Mouse (Mus musculus) liver, embryonic 13.5 days (tissue): ENCODE measurements at regions not wholly inside any gene's neighbourhood (a gene's known extent, or its start where the extent isn't known, plus 50 kb on each side); places are given as distances from the start of the nearest gene placed in this dataset.

Experiments
- ATAC-seq: fragments of 200-750 bp; cut with Nextera tagmentation; 2 replicates; pipeline ENCODE4 v1.8.0; 2017; ENCODE audit warnings: low read depth, mild to moderate bottlenecking, moderate number of reproducible peaks, moderate library complexity
- DNase-seq: peaks from one replicate; pipeline ENCODE4 v3.0.0; 2022
- H3K27ac ChIP-seq: fragments of 300-500 bp; sonication (generic); 2 replicates; pipeline ENCODE4 v1.5.1; 2015; ENCODE audit warnings: moderate library complexity, mild to moderate bottlenecking, inconsistent platforms
- H3K27me3 ChIP-seq: fragments of 300-500 bp; sonication (generic); 2 replicates; pipeline ENCODE4 v1.6.1; 2015; ENCODE audit warnings: mild to moderate bottlenecking, inconsistent platforms
- H3K36me3 ChIP-seq: fragments of 300-500 bp; sonication (generic); 2 replicates; pipeline ENCODE4 v1.6.1; 2015; ENCODE audit warnings: mild to moderate bottlenecking, inconsistent platforms
- H3K4me1 ChIP-seq: fragments of 300-500 bp; sonication (generic); replicated peaks from 2 replicates; pipeline ENCODE4 v1.6.1; 2015; ENCODE audit warnings: inconsistent platforms
- H3K4me2 ChIP-seq: fragments of 300-500 bp; sonication (generic); 2 replicates; pipeline ENCODE4 v1.6.1; 2015; ENCODE audit warnings: inconsistent platforms, mild to moderate bottlenecking, moderate library complexity
- H3K4me3 ChIP-seq: fragments of 300-500 bp; sonication (generic); replicated peaks from 2 replicates; pipeline ENCODE4 v1.5.1; 2015; ENCODE audit warnings: mild to moderate bottlenecking, inconsistent platforms
- H3K9ac ChIP-seq: fragments of 300-500 bp; sonication (generic); 2 replicates; pipeline ENCODE4 v1.6.1; 2015; ENCODE audit warnings: mild to moderate bottlenecking, inconsistent platforms
- H3K9me3 ChIP-seq: fragments of 300-500 bp; sonication (generic); replicated peaks from 2 replicates; pipeline ENCODE4 v1.6.1; 2016; ENCODE audit warnings: inconsistent platforms
- WGBS: fragments of 180-500 bp; shearing (Covaris S2); methylation state at CpG from one replicate; pipeline ENCODE4 v1.1.7; 2015; ENCODE audit not compliant: insufficient replicate concordance; 5-methylcytosine and 5-hydroxymethylcytosine counted together

DNA sequence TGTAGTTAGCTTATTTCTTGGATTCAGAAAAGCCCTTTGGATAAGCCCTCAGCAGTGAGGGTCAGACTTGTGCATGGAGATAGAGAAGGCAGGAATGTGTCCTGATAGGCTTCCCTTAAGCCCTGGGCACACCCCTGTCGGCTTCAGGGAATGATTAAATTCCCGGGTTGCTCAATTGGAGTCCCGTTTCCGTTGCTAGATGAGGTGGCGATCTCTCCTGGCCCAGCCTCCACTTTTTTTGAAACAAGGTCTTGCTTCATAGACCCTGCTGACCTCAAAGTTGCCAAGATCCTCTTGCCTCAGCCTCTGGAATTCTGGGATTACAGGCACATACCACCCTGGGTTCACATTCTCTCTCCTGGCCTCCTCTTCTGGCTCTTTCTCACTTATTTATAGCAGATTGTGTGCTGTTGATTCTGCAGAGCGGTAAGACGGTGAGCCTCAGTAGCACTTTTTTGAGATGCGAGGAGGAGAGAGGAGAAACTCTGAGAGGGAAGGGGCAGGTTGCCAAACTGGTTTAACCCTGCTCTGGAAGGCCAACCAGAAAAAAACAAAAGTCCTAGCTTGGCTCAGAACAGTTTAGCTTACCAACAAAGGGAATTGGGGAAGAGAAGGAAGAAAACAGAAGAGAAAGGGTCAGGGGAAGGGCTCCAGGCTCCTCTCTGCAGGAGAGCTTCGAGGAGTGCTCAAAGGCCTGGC is 73.9 kb downstream of the Zfp281 start:
- peak overlapping the region; percentile 48 for H3K27ac ChIP-seq
- H3K9ac ChIP-seq, result no peak overlapping the region
- no peak overlapping the region for H3K4me2 ChIP-seq
- no peak overlapping the region for H3K4me3 ChIP-seq
- DNase-seq, result no peak
- no peaks in the 10 kb centered on the region for H3K36me3 ChIP-seq
- peak; percentile 48 for ATAC-seq
- WGBS, result 47% methylated on average over 9 of the region's 9 CpGs
- no peaks in the 10 kb centered on the region for H3K27me3 ChIP-seq
- H3K4me1 ChIP-seq, result peaks cover 24% of the 10 kb centered on the region
- no peaks in the 10 kb centered on the region for H3K9me3 ChIP-seq

DNA sequence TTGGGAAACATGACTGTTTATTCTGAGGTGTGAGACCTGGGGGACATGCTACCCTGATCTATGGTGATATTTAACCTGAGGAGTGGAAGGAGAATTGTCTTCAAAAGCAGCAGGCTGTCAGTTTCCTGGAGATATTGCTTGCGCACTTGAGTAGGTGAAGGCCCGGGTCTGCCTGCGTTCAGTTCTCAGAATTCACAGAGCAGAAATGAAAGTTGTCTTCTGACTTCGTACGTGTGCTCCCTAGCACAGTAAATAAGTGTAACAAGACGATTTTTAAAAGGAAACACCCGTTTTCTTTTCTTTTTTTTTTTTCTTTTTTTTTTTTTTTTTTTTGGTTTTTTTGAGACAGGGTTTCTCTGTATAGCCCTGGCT is 74.4 kb downstream of the Zfp281 start:
- ATAC-seq, result no peak
- Histone ChIP-seq H3K4me1 (peaks cover 22% of the 10 kb centered on the region), H3K4me3 (no peak overlapping the region), H3K27ac (peak overlapping the region; percentile 48), H3K36me3 (no peaks in the 10 kb centered on the region), H3K4me2 (no peak overlapping the region), H3K9me3 (no peaks in the 10 kb centered on the region), H3K9ac (no peak overlapping the region), H3K27me3 (no peaks in the 10 kb centered on the region)
- WGBS, result 40% methylated on average over 7 of the region's 7 CpGs
- no peak for DNase-seq

DNA sequence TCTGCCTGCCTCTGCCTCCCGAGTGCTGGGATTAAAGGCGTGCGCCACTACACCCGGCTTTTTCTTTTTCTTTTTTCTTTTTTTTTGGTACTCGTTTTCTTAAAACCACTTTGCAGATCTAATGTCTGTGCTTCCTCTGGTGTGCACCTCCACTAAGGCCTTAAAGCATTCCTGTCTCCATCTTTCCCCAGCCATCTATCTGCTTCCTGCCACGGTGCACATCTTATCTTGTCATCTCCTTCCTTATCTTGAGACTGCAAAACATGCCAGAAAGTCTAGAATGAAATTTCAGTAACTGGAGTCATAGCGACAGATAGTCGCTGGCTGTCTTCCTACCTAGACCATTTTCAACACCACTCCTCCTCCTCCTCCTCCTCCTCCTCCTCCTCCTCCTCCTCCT is 74.9 kb downstream of the Zfp281 start:
- no peak overlapping the region for H3K27ac ChIP-seq
- H3K36me3 ChIP-seq, result no peaks in the 10 kb centered on the region
- H3K4me3 ChIP-seq, result no peak overlapping the region
- no peak overlapping the region for H3K9ac ChIP-seq
- H3K9me3 ChIP-seq, result no peaks in the 10 kb centered on the region
- H3K4me2 ChIP-seq, result no peak overlapping the region
- no peak for ATAC-seq
- WGBS, result 55% methylated on average over 8 of the region's 8 CpGs
- H3K4me1 ChIP-seq, result peaks cover 22% of the 10 kb centered on the region
- no peaks in the 10 kb centered on the region for H3K27me3 ChIP-seq
- no peak for DNase-seq

DNA sequence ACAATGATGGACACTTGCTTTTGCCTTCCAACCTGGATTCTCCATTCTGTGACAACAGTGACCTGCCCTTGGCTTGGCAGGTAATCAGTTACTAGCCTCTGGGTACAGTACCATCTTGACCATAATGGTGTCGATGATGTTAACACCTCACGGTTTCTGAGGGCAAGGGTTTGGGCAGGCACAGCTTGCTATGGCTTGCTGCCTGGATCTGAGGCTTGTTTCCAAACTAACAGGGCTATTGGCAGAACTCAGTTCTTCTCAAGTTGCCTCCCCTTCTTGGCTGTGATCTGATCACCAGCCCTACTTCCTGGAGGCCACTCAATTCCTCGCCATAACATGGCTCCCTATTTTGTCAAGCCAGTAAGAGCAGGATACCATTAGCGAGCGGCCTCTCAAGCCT is 79.4 kb downstream of the Zfp281 start:
- no peak overlapping the region for H3K9ac ChIP-seq
- no peaks in the 10 kb centered on the region for H3K36me3 ChIP-seq
- no peak overlapping the region for H3K4me2 ChIP-seq
- H3K4me3 ChIP-seq, result no peak overlapping the region
- no peaks in the 10 kb centered on the region for H3K9me3 ChIP-seq
- H3K27me3 ChIP-seq, result no peaks in the 10 kb centered on the region
- no peak overlapping the region for H3K27ac ChIP-seq
- DNase-seq, result no peak
- 72% methylated on average over 5 of the region's 5 CpGs for WGBS
- H3K4me1 ChIP-seq, result peaks cover 3% of the 10 kb centered on the region
- ATAC-seq, result no peak

DNA sequence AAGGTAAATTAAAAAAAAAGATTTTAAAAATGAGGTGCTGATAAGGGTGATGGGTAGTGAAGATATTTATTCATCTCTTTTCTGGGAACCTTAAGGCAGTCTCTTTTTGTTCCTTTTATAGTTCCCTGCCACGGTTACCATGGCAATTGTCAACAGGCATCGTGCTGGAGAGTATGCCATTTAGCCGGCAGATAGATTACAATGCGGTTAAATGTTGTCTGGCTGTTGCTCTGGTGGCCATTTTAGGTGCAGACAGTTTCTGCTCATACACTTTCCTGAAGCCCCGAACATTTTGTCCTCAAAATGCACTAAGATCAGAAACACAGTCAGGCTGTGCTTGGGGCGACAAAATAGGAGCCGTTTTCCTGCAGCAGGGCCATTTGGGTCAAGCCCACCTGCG is 81.8 kb downstream of the Zfp281 start:
- H3K4me2 ChIP-seq, result no peak overlapping the region
- 0 out of 2 replicates have a peak, but pooled peaks cover 3% of the 10 kb centered on the region for H3K4me1 ChIP-seq
- no peaks in the 10 kb centered on the region for H3K9me3 ChIP-seq
- no peaks in the 10 kb centered on the region for H3K36me3 ChIP-seq
- no peak overlapping the region for H3K4me3 ChIP-seq
- no peak overlapping the region for H3K27ac ChIP-seq
- 68% methylated on average over 8 of the region's 8 CpGs for WGBS
- DNase-seq, result no peak
- no peak overlapping the region for H3K9ac ChIP-seq
- H3K27me3 ChIP-seq, result no peaks in the 10 kb centered on the region
- ATAC-seq, result no peak

DNA sequence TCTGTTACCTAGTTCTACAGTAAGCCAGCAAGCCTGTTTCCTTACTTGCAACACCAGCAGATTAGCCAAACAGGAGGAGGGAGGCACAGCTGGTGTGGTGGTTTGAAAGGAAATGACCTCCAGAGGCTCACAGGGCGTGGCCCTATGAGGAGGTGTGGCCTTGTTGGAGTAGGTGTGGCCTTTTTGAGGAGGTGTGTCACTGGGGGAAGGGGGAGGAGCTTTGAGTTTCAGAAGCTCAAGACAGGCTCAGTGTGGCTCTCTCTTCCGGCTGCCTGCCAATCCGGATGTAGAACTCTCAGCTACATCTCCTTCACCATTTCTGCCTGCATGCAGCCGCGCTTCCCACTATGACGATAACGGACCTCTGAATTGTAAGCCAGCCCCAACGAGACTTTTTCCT is 82.7 kb downstream of the Zfp281 start:
- DNase-seq (peak; percentile 23), ATAC-seq (peak; percentile 51; the same call in 1 of the 2 replicates)
- no peak overlapping the region for H3K4me2 ChIP-seq
- no peak overlapping the region for H3K27ac ChIP-seq
- H3K9me3 ChIP-seq, result no peaks in the 10 kb centered on the region
- no peaks in the 10 kb centered on the region for H3K27me3 ChIP-seq
- H3K4me1 ChIP-seq, result 0 out of 2 replicates have a peak, but pooled peaks cover 3% of the 10 kb centered on the region
- H3K36me3 ChIP-seq, result no peaks in the 10 kb centered on the region
- WGBS, result 69% methylated on average over 8 of the region's 8 CpGs
- no peak overlapping the region for H3K4me3 ChIP-seq
- no peak overlapping the region for H3K9ac ChIP-seq

DNA sequence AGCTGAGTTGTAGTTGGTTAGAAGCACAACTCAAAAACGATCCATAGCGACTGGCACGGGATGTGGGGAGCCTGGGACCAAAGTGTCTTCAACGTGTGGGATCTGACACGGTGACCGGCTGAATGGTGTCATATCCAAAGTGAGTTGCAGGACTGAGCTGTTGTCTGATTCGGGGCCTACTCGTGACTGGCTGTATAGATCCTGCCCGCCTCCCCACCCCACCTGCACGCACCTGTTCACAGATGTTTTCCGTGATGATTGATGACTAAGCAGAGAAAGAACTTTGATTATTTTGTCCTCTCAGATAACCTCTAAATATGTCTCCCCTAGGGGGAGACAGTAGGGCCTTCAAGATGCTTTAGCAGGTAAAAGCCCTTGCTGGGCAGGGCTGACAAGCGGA is 83.2 kb downstream of the Zfp281 start:
- Histone ChIP-seq H3K27ac (no peak overlapping the region), H3K4me3 (no peak overlapping the region), H3K9ac (no peak overlapping the region), H3K4me2 (no peak overlapping the region), H3K4me1 (0 out of 2 replicates have a peak, but pooled peaks cover 3% of the 10 kb centered on the region), H3K36me3 (no peaks in the 10 kb centered on the region), H3K27me3 (no peaks in the 10 kb centered on the region), H3K9me3 (no peaks in the 10 kb centered on the region)
- ATAC-seq, result no peak
- 87% methylated on average over 12 of the region's 12 CpGs for WGBS
- no peak for DNase-seq

DNA sequence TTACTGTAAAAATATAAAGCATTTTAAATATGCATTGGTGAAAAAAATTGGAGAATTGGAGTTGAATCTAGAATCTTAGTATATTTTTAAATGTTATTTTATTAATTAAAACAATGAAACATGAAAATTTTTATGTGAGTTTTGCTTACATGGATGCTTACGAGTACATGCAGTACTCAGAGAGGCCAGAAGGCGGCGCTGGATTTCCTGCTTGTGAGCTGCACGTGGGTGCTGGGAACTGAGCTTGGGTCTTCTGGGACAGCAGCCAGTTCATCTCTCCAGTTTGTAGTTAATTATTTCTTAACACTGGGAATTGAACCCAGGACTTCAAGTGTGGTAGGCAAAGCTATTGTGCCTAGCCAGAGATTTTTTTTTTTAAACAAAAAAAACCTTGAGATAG is 85.5 kb downstream of the Zfp281 start:
- no peak overlapping the region for H3K27ac ChIP-seq
- H3K4me1 ChIP-seq, result 0 out of 2 replicates have a peak, but pooled peaks cover 3% of the 10 kb centered on the region
- H3K4me3 ChIP-seq, result no peak overlapping the region
- H3K9me3 ChIP-seq, result no peaks in the 10 kb centered on the region
- no peak overlapping the region for H3K4me2 ChIP-seq
- ATAC-seq (no peak), DNase-seq (no peak)
- 55% methylated on average over 4 of the region's 4 CpGs for WGBS
- no peaks in the 10 kb centered on the region for H3K27me3 ChIP-seq
- no peak overlapping the region for H3K9ac ChIP-seq
- no peaks in the 10 kb centered on the region for H3K36me3 ChIP-seq

DNA sequence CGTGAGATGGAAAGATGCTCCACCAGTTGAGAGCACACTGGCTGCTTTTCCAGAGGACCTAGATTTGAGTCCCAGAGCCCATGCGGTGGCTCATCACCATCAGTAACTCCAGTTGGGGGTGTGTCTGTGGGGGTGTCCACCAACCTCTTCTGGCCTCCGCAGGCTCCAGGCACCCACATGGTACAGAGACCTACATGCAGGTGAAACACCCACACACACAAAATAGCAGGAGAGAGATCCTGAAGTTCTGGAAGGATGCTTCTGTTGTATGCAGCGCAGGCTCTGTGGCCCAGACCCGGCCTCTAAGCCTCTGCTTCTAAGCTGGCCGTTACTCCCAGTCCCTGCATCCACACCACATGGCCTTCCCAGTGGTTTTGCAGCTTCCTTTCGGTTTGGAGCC is 86.5 kb downstream of the Zfp281 start:
- H3K36me3 ChIP-seq, result no peaks in the 10 kb centered on the region
- no peaks in the 10 kb centered on the region for H3K9me3 ChIP-seq
- H3K27me3 ChIP-seq, result no peaks in the 10 kb centered on the region
- H3K9ac ChIP-seq, result no peak overlapping the region
- no peak overlapping the region for H3K4me3 ChIP-seq
- WGBS, result 74% methylated on average over 7 of the region's 7 CpGs
- 0 out of 2 replicates have a peak, but pooled peaks cover 3% of the 10 kb centered on the region for H3K4me1 ChIP-seq
- DNase-seq (no peak), ATAC-seq (no peak)
- H3K4me2 ChIP-seq, result no peak overlapping the region
- H3K27ac ChIP-seq, result no peak overlapping the region

DNA sequence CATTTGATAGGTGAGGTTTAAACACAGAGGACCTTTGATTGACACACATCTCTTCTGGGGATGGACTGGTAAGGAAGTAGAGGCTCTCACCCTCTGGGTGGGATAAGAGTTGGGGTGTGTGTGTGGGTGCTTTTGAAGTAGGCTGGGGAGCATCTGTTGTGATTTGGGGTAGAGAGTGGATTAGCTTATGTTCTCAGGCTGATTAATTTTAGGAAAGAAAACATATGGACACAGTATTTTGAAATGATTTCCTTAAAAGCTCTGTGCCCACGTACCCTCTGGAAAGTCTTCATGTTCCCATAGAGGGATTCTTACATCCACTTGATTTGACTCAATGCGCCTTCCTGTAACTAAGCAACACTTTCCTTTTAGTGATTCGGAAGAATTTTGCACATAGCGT is 89.4 kb downstream of the Zfp281 start:
- no peaks in the 10 kb centered on the region for H3K36me3 ChIP-seq
- no peak overlapping the region for H3K9ac ChIP-seq
- DNase-seq, result no peak
- ATAC-seq, result no peak
- no peak overlapping the region for H3K4me2 ChIP-seq
- no peaks in the 10 kb centered on the region for H3K27me3 ChIP-seq
- H3K9me3 ChIP-seq, result no peaks in the 10 kb centered on the region
- no peak overlapping the region for H3K27ac ChIP-seq
- no peak overlapping the region for H3K4me3 ChIP-seq
- peaks cover 4% of the 10 kb centered on the region; the same call in 1 of the 2 replicates for H3K4me1 ChIP-seq
- 62% methylated on average over 4 of the region's 4 CpGs for WGBS

DNA sequence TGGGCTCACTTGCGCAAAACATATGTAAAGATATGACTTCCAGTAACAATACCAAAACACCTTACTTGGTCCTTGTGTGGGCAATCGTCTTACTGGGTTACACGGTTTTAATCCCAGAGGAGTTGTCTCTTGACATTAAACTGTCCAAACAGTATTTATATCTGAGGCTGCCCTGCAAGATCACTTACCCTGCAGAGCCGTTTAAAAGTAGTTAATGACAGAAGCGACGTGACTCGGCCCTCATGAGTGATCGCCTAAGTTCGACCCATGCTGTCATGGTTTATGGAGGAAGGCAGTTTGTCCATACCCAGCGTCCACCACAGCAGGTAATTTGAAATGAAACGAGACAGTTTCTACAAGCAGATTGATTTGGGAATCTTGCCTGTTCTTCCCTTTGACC is 90.3 kb downstream of the Zfp281 start:
- 74% methylated on average over 11 of the region's 11 CpGs for WGBS
- DNase-seq, result no peak

DNA sequence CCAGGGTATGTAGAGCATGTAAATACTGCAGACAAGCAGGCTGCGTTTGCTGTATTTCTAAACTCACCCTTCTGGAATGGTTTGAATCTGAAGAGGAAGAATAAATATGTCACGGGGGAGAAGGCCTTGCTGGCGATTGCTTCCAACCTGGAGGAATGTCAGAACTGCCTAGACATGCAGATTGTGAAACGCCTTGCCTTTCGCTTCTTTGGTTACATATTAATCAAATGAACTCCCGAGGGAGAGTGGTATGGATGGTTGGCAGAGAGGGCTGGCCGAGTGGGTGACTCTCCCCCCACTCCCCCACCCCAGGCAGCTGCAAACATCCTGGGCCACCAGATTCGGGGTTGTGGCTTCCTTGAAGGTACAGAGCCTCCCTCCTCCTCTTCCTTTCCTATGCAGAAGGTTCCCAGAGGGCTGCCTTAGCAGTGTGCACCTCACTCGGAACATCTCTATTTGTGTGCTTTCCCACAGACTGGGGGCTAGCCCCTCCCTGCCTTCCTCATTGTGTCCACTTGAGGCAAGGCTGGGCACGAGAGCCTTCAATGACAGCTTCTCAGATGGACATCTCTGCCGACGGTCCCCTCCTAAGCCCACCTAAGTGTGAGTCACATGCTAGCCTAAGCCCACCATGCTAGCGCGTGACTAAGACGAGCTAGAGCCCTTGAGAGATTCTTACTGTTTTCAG is 93.3 kb downstream of the Zfp281 start:
- Histone ChIP-seq H3K27me3 (no peaks in the 10 kb centered on the region), H3K4me3 (no peak overlapping the region), H3K27ac (no peak overlapping the region), H3K9me3 (no peaks in the 10 kb centered on the region), H3K4me2 (peak overlapping the region; percentile 24; the same call in 1 of the 2 replicates), H3K36me3 (no peaks in the 10 kb centered on the region), H3K9ac (no peak overlapping the region), H3K4me1 (peaks cover 4% of the 10 kb centered on the region; the same call in 1 of the 2 replicates)
- 0 out of 2 replicates have a peak, but pooled peaks have one; percentile 31 for ATAC-seq
- DNase-seq, result no peak
- whole genome bisulfite sequencing, result 49% methylated on average over 15 of the region's 15 CpGs

More for the DNA sequence above, 90.3 kb downstream of the Zfp281 start:
- no peaks in the 10 kb centered on the region for H3K36me3 ChIP-seq
- H3K4me2 ChIP-seq, result no peak overlapping the region
- no peak for ATAC-seq
- H3K9me3 ChIP-seq, result no peaks in the 10 kb centered on the region
- H3K27ac ChIP-seq, result no peak overlapping the region
- H3K27me3 ChIP-seq, result no peaks in the 10 kb centered on the region
- no peak overlapping the region for H3K4me3 ChIP-seq
- H3K9ac ChIP-seq, result no peak overlapping the region
- peaks cover 4% of the 10 kb centered on the region; the same call in 1 of the 2 replicates for H3K4me1 ChIP-seq
